Mouse (Mus musculus) liver, embryonic 14.5 days (tissue): ENCODE measurements at regions not wholly inside any gene's neighbourhood (a gene's known extent, or its start where the extent isn't known, plus 50 kb on each side); places are given as distances from the start of the nearest gene placed in this dataset.

ENCODE experiments used
- CTCF ChIP-seq: IDR thresholded peaks from 2 replicates; pipeline ENCODE4 v1.5.1; 2016; ENCODE audit warnings: antibody characterized with exemption, low read depth, control low read depth
- EP300 ChIP-seq: IDR thresholded peaks from 2 replicates; pipeline ENCODE4 v1.6.1; 2016; ENCODE audit warnings: antibody characterized with exemption, low read depth

DNA sequence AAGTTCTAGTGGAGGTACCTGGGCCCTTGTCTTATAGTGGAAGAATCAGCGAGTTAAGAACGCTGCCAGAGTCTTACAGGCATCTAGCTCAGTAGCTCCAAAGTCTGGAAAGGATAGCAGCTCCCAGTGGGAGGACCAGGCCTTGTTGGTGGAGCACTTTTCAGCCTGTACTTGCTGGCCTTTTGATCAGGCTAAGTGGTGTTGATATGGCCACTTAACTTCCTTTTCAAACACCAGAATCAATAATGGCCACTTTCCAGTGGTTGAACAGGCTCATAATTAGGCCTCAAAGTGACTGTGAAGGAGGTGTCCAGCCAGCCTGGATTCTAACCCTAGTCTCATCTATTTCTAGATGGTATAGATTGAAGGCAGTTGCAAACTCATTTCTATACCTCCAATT, 57.7 kb upstream of the Sertad2 start:
- TF ChIP-seq CTCF (no peak), EP300 (no peak)
